Mouse (Mus musculus): ENCODE results near the gene Nrsn2.
"Not testable (repeated sequence)": the region's sequence is repeated elsewhere in the genome, so short reads cannot be mapped to it uniquely, and the experiment has no call there.

GRCm38 (mm10) chr2:152358977-152359376 is 17.5 kb downstream of the Nrsn2 start:
- not testable (repeated sequence) for TF ChIP-seq POLR2A (IDR thresholded peaks at IDR 0.05; ENCODE audit: extremely low read depth, insufficient read depth, low read length)
- peak; percentile 41 for TF ChIP-seq CTCF (IDR thresholded peaks at IDR 0.05; ENCODE audit: low read depth, low read length)

Data from liver, adult 2 months (tissue).